Mouse (Mus musculus) heart, adult 18-20 months (tissue): ENCODE measurements around the gene Zdhhc6. TPM values are rescaled to one million over a fixed set of nuclear protein-coding genes. Genes with fewer than 3 reads are reported as not detected.

ENCODE experiments used
- DNase-seq, 2 experiments: peaks; one replicate each; pipeline ENCODE4 v3.0.0; 2021 to 2022; ENCODE audit warnings: mixed read lengths in 1 of 2
- long read RNA-seq, 2 experiments: library from polyadenylated mRNA; stranded (forward); transcript quantifications; one replicate each; pipeline ENCODE4 v2.0.0; 2021
- total RNA-seq, 2 experiments: library from RNA; stranded (reverse); gene quantifications; 2 replicates each; pipeline ENCODE4 v1.2.3; 2021

Gene Zdhhc6
- total RNA-seq = 10 to 100 TPM; 18.9 to 22.7 TPM
- long read RNA-seq, experiment 1, transcript Zdhhc6-207 (11 exons, 2,168 nt) = major isoform, 34 of 48 reads
- long read RNA-seq, experiment 1, partial matches to known transcripts = 3 of 48 reads
- long read RNA-seq, experiment 1, other reads (novel, unspliced or antisense) = 11 of 48 reads
- long read RNA-seq, experiment 2, transcript Zdhhc6-207 (11 exons, 2,168 nt) = major isoform, 14 of 19 reads
- long read RNA-seq, experiment 2, partial matches to known transcripts = 0 of 19 reads
- long read RNA-seq, experiment 2, other reads (novel, unspliced or antisense) = 5 of 19 reads

- DNase-seq = peak; percentile 82 to 93
Measured at GRCm38 (mm10) chr19:55315452-55316108, at the start of gene Zdhhc6. Zdhhc6 (minus strand) TSS chr19:55316032.

GRCm38 (mm10) chr19:55362606-55363005 is 46.8 kb upstream of the Zdhhc6 start:
- DNase-seq = peak in 1 of 2 experiments; percentile 4

- no peak for DNase-seq
Measured at GRCm38 (mm10) chr19:55350673-55351378, 35.0 kb upstream of the Zdhhc6 start.

- no peak for DNase-seq
Measured at GRCm38 (mm10) chr19:55348187-55348586, 32.4 kb upstream of the Zdhhc6 start.

GRCm38 (mm10) chr19:55343274-55343673 is 27.4 kb upstream of the Zdhhc6 start:
- DNase-seq = no peak

GRCm38 (mm10) chr19:55342423-55342822 is 26.6 kb upstream of the Zdhhc6 start:
- no peak for DNase-seq

GRCm38 (mm10) chr19:55341377-55341776 is 25.5 kb upstream of the Zdhhc6 start:
- DNase-seq = no peak

GRCm38 (mm10) chr19:55340521-55340920 is 24.7 kb upstream of the Zdhhc6 start:
- no peak for DNase-seq

- no peak for DNase-seq
Measured at GRCm38 (mm10) chr19:55337664-55338063, 21.8 kb upstream of the Zdhhc6 start.

- DNase-seq = no peak
Measured at GRCm38 (mm10) chr19:55337066-55337465, 21.2 kb upstream of the Zdhhc6 start.

GRCm38 (mm10) chr19:55336441-55336840 is 20.6 kb upstream of the Zdhhc6 start:
- no peak for DNase-seq

GRCm38 (mm10) chr19:55335881-55336280 is 20.0 kb upstream of the Zdhhc6 start:
- DNase-seq = peak in 1 of 2 experiments; percentile 38

GRCm38 (mm10) chr19:55332641-55333268 is 16.9 kb upstream of the Zdhhc6 start:
- peak; percentile 69 to 78 for DNase-seq

- DNase-seq = no peak
Measured at GRCm38 (mm10) chr19:55331776-55332175, 15.9 kb upstream of the Zdhhc6 start.

- no peak for DNase-seq
Measured at GRCm38 (mm10) chr19:55327510-55327909, 11.7 kb upstream of the Zdhhc6 start.

- no peak for DNase-seq
Measured at GRCm38 (mm10) chr19:55322604-55323003, 6.8 kb upstream of the Zdhhc6 start.

- no peak for DNase-seq
Measured at GRCm38 (mm10) chr19:55319521-55319920, 3.7 kb upstream of the Zdhhc6 start.

GRCm38 (mm10) chr19:55319036-55319435 is 3.2 kb upstream of the Zdhhc6 start:
- DNase-seq = no peak

- no peak for DNase-seq
Measured at GRCm38 (mm10) chr19:55316901-55317300, 1.1 kb upstream of the Zdhhc6 start.

- peak; percentile 90 to 95 for DNase-seq
Measured at GRCm38 (mm10) chr19:55316109-55316714, 380 bp upstream of the Zdhhc6 start, which contains the start of gene Vti1a. Vti1a (plus strand) TSS chr19:55316295.

GRCm38 (mm10) chr19:55313649-55314048 is 2.2 kb downstream of the Zdhhc6 start:
- no peak for DNase-seq

GRCm38 (mm10) chr19:55311874-55312273 is 4.0 kb downstream of the Zdhhc6 start:
- DNase-seq = no peak
